Mouse (Mus musculus) hindlimb bud, embryonic 11.5 days (tissue): ENCODE measurements around the gene Fam83e.

Source experiments
- DNase-seq: peaks from one replicate; pipeline ENCODE4 v3.0.0-alpha.2; 2012; ENCODE audit warnings: low read depth, low spot score; ENCODE audit errors: extremely low spot score

The Fam83e gene

DNA sequence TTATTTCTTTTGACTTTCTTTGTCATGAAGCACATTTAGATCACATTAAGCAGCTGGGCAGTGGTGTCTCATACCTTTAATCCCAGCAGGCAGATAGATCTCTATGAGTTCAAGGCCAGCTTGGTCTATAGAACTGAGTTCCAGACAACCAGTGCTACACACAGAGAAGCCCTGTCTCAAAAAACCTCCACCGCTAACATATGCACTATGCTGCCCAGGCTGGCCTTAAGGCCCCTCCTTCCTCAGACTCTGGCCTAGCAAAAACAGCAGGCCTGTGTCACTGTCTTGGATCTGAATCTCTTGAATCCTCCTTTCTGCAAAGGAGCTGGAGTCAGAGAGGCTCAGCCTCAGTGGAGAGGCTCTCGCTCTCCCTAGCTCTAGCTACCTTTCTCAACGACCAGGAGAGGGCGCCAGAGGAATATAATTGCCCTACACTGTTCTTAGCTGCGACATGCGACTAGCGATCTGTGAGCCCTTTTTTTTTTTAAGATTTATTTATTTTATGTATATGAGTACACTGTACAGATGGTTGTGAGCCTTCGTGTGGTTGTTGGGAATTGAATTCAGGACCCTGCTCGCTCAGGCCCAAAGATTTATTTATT lies 18.3 kb downstream of the Fam83e start:
- no peak for DNase-seq

DNA sequence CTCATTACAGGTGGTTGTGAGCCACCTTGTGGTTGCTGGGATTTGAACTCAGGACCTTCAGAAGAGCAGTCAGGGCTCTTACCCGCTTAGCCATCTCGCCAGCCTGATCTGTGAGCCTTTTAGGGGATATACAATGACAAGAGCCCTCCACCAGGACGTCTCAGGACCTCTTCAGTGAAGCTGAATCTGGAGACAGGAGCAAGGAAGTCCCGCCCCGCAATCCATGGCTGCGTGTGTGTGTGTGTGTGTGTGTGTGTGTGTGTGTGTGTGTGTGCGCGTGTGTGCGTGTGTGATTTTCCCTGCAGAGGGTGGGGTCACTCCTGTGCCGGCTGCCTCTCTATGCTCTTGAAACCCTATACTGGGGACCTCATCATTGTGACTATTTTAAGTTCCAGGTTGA lies 18.8 kb downstream of the Fam83e start:
- no peak for DNase-seq

GRCm38 (mm10) chr7:45741308-45741707 lies 20.3 kb downstream of the Fam83e start:
- no peak for DNase-seq

- DNase-seq = no peak
Measured at GRCm38 (mm10) chr7:45741777-45742176, 20.8 kb downstream of the Fam83e start.

- no peak for DNase-seq
Measured at GRCm38 (mm10) chr7:45742338-45742737, 21.3 kb downstream of the Fam83e start.

- peak; percentile 61 for DNase-seq
Measured at GRCm38 (mm10) chr7:45744387-45744786, 23.4 kb downstream of the Fam83e start.

GRCm38 (mm10) chr7:45746518-45746917 lies 25.5 kb downstream of the Fam83e start:
- DNase-seq = no peak

- DNase-seq = no peak
Measured at GRCm38 (mm10) chr7:45747450-45747849, 26.4 kb downstream of the Fam83e start.

GRCm38 (mm10) chr7:45748110-45748509 lies 27.1 kb downstream of the Fam83e start:
- DNase-seq = no peak

GRCm38 (mm10) chr7:45749401-45749800 lies 28.4 kb downstream of the Fam83e start:
- DNase-seq = no peak

DNA sequence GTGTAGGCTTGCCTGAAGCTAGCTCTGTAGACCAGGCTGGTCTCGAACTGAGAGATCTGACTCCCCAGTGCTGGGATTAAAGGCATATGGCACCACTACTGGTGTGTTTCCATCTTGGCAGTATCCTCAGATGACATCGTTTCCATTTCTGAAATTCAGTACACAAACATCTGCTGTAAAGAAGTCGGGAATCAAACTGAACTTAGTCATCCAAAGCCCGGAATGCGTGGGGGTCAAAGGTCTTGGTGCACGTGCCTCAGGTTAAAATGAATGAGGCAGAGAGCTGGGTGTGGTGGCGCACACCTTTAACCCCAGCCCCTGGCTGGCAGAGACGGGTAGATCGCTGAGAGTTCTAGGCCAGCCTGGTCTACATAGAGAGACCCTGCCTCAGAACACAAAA lies 29.1 kb downstream of the Fam83e start:
- no peak for DNase-seq

- DNase-seq = no peak
Measured at GRCm38 (mm10) chr7:45755703-45756102, 34.7 kb downstream of the Fam83e start.

DNA sequence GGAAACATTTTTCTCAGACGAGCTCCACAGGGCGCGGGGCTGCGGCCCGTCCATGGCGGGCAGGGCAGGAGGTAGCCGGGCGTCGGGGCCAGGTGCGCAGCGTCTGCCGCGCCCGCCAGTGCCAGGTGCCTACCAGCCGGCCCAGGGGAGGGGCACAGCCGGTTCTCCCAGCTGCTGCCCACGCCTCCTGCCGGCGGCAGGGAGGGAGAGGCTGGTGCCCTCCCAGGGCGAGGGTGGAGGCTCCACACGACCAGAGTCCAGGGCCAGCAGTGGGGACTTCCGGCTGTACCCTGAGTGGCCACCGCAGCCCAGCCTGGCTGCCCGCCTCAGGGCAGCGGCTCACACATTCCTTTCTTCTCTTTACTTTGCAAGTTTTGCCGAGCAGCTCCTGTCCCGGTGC lies 38.4 kb downstream of the Fam83e start:
- DNase-seq = no peak

GRCm38 (mm10) chr7:45760151-45760550 lies 39.1 kb downstream of the Fam83e start:
- DNase-seq = no peak

GRCm38 (mm10) chr7:45765995-45766394 lies 45.0 kb downstream of the Fam83e start:
- no peak for DNase-seq

- DNase-seq = no peak
Measured at GRCm38 (mm10) chr7:45766764-45767163, 45.8 kb downstream of the Fam83e start.

- no peak for DNase-seq
Measured at GRCm38 (mm10) chr7:45767500-45767899, 46.5 kb downstream of the Fam83e start.

GRCm38 (mm10) chr7:45770427-45771082 lies 49.5 kb downstream of the Fam83e start:
- DNase-seq = no peak

DNA sequence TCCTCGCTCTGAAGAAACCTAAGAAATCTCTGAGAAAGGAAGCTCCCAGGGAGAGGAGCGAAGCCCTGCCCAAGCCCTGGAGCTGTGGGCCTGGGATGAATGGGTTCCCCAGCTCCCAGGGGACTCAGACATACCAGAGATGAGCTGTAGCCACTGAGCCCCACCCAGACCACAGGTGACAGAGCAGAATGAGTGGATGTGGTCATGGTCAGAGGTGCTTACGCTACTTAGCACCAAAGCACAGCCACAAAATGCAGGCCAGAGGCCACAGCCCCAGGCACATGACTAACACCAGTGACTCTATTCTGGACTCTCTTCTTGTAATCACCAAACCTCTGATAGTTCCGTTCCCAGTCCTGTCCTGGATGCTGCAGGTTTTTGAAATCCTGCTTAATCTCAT lies 50.1 kb downstream of the Fam83e start:
- no peak for DNase-seq

- no peak for DNase-seq
Measured at GRCm38 (mm10) chr7:45775237-45775636, 54.2 kb downstream of the Fam83e start.
